Mouse (Mus musculus) kidney, postnatal 36 days (tissue): Measurements from ENCODE around the gene Sgce.
"Not testable (repeated sequence)": the region's sequence is repeated elsewhere in the genome, so short reads cannot be mapped to it uniquely, and the experiment has no call there.

Source experiments
- DNase-seq, 2 experiments: peaks; one replicate each; pipeline ENCODE4 v3.0.0; 2021 to 2022; ENCODE audit warnings: mixed read lengths in 2 of 2

Sgce gene

GRCm38 (mm10) chr6:4746696-4747439 is at the start of gene Sgce, which contains the start of gene Peg10:
Gene Sgce (minus strand): TSS chr6:4747207.
Gene Peg10 (plus strand): TSS chr6:4747306.
- DNase-seq: peak; percentile 46 to 74

DNA sequence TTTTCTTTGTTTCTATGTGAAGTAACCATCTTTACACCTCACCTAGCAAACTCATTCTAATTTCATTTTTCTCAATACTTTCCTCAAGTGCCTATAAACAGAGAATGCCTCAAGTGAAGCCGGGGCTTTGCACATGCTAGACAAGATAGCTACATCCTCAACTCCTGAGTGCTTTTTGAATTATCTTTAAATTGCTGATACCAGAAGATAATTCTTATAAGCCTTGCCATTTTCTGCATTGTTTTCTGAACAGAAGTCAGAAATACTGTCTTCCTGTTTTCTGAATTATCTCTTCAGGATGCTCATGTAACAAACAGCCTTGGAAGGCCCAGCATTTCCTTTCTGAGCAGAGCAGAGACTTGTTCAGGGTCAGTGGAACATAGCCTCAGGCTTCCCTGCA is 49.3 kb upstream of the Sgce start:
- no peak for DNase-seq

- DNase-seq: no peak
These were observed 15.2 kb upstream of the Sgce start for GRCm38 (mm10) chr6:4762252-4762651.

DNA sequence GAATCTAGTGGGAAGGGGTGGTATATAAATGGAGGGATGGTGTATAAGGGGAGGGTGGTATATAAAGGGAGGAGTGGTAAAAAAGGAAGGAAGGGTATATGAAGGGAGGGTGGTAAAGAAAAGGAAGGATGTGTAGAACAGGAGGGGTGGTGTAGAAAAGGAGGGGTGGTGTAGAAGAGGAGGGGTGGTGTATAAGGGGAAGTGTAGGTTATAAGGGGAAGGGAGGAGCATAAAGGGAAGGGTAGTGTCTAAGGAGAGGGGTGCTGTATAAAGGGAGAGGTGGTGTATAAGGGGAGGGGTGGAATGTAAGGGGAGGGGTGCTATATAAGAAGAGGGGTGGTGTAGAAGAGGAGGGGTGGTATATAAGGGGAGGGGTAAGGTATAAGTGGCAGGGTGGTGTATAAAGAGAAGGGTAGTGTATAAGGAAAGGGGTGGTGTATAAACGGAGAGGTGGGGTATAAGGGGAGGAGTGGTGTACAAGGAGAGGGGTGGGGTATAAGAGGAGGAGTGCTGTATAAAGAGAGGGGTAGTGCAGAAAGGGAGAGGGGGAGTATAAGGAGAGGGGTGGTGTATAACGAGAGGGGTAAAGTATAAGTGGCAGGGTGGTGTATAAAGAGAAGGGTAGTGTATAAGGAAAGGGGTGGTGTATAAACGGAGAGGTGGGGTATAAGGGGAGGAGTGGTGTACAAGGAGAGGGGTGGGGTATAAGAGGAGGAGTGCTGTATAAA is 14.6 kb upstream of the Sgce start:
- DNase-seq: not testable (repeated sequence)

DNA sequence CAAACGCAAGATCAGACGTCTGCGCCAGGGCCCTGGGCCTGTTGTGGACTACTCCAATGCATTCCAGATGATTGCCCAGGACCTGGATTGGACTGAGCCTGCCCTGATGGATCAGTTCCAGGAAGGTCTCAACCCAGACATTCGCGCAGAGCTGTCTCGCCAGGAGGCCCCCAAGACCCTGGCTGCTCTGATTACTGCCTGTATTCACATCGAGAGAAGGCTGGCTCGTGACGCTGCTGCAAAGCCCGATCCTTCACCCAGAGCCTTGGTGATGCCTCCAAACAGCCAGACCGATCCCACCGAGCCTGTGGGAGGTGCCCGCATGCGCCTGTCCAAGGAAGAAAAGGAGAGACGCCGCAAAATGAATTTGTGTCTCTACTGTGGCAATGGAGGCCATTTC is 7.9 kb upstream of the Sgce start:
- no peak for DNase-seq

- DNase-seq: no peak
These were observed 7.3 kb upstream of the Sgce start for GRCm38 (mm10) chr6:4754286-4754685.

DNA sequence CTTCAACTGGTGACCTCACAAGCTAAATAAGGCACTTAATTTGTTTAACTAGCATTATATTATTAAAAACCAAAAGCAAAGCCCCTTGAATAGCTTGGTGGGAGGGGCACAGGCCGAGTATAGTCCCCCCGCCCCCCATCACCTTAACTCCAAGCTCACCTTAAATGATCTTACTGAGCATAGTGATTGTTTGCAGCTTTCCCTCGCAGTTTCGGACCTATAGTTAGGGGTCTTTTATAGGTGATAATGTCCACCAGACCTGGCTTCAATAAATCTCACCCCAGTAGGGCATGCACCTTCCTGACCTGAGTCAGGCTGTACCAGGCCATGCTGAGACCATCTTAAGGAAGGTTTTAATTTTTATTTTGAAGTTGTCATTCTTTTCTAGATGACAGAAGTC is 4.3 kb upstream of the Sgce start:
- DNase-seq: no peak

GRCm38 (mm10) chr6:4749091-4749490 is 2.1 kb upstream of the Sgce start:
- DNase-seq: peak; percentile 93 to 96

DNA sequence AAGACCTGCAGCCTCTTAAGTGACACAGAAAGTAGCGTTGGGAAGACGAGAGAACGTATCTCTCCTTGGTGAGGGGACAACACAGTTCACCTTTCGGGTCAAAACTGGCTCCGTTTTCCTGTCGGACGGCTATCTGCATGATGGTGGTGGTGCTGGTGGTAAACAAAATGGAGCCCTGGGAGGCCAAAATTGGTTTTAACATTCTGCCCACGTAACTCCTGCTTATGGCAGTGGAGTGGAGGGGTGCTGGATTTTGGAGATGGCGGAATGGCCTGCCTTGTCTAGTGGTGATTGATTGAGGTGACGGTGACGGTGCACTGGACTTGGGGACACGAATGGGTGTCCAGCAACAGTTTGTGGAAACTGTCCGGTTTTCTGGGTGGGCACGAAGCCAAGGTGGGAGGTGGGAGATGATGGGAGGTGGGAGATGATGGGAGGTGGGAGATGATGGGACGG is 1.5 kb upstream of the Sgce start:
- DNase-seq: peak in 1 of 2 experiments; percentile 9

DNA sequence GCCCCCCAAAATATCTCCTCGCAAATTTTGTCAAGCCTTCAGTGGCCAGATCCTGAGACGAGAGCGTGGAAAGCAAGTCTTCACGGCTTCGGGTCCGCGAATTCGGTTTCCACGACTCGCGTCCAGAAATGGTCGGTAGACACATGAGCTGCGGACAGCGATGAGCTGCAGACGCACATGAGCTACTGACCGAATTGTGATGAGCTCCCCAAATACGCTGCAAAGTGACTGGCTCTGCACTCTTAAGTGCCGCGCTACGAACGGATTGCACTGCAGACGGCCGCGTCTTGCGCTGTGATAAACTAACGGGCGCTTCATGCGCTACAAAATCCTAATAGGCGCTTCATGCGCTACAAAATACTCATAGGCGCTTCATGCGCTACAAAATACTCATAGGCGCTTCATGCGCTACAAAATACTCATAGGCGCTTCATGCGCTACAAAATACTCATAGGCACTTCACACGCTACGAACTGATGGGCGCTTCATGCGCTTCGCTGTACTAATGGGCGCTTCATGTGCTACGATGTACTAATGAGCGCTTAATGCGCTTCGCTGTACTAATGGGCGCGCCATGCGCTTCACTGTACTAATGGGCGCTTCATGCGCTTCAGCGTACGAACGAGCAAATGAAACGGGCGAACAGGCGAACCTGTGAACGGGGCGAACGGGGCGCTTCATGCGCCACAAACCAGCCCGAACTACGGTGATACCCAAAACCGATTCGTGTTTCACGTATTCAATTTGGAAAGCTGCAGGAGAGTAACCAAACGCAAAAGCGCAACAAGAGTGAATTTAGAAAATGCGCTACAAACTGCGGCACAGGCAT is 884 bp upstream of the Sgce start:
- DNase-seq: peak; percentile 6 to 37

- no peak for DNase-seq
These were observed 841 bp downstream of the Sgce start for GRCm38 (mm10) chr6:4746036-4746695.

DNA sequence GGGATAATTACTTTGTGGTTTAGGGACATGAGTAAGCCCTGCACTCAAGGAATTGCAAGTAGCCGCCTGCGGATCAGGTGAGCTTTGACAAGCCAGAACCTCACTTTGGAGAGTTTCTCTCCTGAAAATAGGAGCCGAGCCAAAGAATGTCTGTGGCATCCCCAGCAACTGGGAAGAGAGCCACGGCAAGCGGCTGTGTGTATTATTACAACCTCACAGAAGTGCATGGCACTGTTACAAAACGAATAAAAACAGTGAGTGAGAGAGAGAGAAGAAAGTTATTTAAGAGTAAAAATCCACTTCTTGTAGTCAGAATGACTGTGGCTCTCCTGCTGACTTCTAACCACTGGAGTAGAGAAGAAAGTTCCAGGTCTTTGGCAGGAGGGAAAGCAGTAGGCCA is 6.5 kb downstream of the Sgce start:
- DNase-seq: peak in 1 of 2 experiments; percentile 9

GRCm38 (mm10) chr6:4739522-4740355 is 7.3 kb downstream of the Sgce start:
- no peak for DNase-seq

GRCm38 (mm10) chr6:4738717-4739116 is 8.3 kb downstream of the Sgce start:
- DNase-seq: no peak

- DNase-seq: no peak
These were observed 8.9 kb downstream of the Sgce start for GRCm38 (mm10) chr6:4738034-4738629.

GRCm38 (mm10) chr6:4736372-4736771 is 10.6 kb downstream of the Sgce start:
- no peak for DNase-seq

GRCm38 (mm10) chr6:4733208-4733607 is 13.8 kb downstream of the Sgce start:
- no peak for DNase-seq

DNA sequence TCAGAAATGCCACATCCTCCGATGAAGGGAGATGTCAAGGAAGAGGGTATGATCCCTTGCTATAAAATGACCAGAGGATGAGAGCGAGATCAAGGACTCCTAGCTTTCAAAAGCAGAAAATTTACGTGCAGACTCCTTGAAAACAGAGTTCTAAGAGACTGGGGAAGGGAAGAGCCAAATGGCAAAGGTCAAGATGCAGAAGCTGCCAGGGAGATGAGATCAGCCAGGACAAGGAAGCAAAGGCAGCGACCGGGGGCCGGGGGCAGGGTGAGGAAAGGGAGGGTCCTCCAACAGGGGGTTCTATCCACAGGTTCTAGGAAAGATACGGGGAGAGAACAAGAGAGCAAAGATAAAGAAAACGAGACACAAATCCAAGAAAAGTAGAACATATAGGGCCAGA is 15.3 kb downstream of the Sgce start:
- no peak for DNase-seq

- DNase-seq: no peak
These were observed 18.7 kb downstream of the Sgce start for GRCm38 (mm10) chr6:4728305-4728704.

DNA sequence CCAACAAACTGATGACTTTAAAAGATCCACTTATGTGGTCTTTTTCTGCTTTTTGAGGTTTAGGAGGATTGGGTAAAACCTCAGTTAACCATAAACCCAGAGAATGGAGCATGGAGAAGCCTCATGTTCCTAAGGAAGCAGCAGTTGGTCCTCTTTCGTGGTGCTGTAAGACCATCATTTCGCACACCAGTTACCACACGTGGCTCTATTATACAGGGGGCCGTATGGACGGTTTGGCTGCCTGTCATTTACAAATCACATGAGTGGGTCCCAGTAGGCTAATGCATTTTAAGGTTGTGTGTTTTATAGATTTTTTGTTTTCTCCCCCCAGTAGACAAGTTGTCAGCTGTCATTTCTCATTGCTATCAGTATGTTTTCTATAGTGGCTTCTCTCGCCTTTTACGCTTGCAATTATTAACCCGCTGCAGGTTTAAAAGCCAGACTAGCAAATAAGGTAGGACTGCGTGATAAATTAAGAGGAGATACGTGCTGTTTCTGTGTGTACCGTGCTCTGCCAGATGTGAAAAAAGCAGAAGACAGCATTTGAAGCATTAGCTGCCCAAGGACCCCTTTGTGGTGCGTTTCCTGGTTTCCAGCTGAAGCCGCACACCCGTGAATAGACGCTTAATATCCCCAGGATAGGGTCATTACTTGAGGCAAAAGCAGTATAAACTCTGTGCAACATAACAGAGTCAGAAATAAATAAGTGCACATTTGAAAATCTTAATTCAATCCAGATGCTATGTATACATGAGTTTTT is 22.8 kb downstream of the Sgce start:
- DNase-seq: no peak

DNA sequence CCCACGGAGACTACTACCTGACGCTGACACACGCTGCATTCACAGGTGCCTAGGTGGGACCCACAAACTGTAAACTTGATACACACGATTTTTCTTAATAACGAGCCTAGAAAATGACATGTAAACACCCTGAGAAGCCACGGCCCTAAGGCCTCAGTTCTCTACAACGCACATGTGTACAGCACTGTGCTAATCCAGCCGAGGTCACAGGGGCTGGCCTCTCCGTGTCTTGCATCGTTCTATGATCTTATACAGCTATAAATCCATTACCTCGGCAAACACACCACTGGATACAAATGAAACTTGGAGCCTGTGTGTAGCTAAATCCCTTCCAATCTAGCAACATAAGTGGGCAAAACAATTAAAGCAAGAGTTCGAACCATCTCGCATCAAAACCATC is 24.3 kb downstream of the Sgce start:
- DNase-seq: no peak
